Mouse (Mus musculus) intestine, embryonic 16.5 days (tissue): ENCODE results near the gene Tcf3. TPM values are rescaled to one million over a fixed set of nuclear protein-coding genes. Genes with fewer than 3 reads are reported as not detected.

Source experiments
- ATAC-seq: fragments of 200-750 bp; cut with Nextera tagmentation; 2 replicates; pipeline ENCODE4 v1.8.0; 2017; ENCODE audit warnings: moderate TSS enrichment, moderate library complexity
- H3K27ac ChIP-seq: fragments of 300-500 bp; sonication (generic); 2 replicates; pipeline ENCODE4 v1.5.1; 2014; ENCODE audit warnings: mild to moderate bottlenecking, low read length
- H3K27me3 ChIP-seq: fragments of 300-500 bp; sonication (generic); replicated peaks from 2 replicates; pipeline ENCODE4 v1.6.1; 2014; ENCODE audit warnings: low read length, control low read depth, mixed read lengths; ENCODE audit not compliant: control insufficient read depth, insufficient read depth
- H3K36me3 ChIP-seq: fragments of 300-500 bp; sonication (generic); 2 replicates; pipeline ENCODE4 v1.6.1; 2014; ENCODE audit warnings: low read length, control low read depth; ENCODE audit not compliant: control insufficient read depth, insufficient read depth
- H3K4me1 ChIP-seq: fragments of 300-500 bp; sonication (generic); 2 replicates; pipeline ENCODE4 v1.6.1; 2014; ENCODE audit warnings: low read length, control low read depth, mixed read lengths; ENCODE audit not compliant: control insufficient read depth, insufficient read depth
- H3K4me2 ChIP-seq: fragments of 300-500 bp; sonication (generic); 2 replicates; pipeline ENCODE4 v1.6.1; 2014; ENCODE audit warnings: low read depth, low read length, control low read depth
- H3K4me3 ChIP-seq: fragments of 300-500 bp; sonication (generic); 2 replicates; pipeline ENCODE4 v1.5.1; 2014; ENCODE audit warnings: mild to moderate bottlenecking, low read length
- H3K9ac ChIP-seq: fragments of 300-500 bp; sonication (generic); 2 replicates; pipeline ENCODE4 v1.6.1; 2014; ENCODE audit warnings: low read depth, low read length
- H3K9me3 ChIP-seq: fragments of 300-500 bp; sonication (generic); 2 replicates; pipeline ENCODE4 v1.6.1; 2016; ENCODE audit warnings: low read length, control low read depth; ENCODE audit not compliant: control insufficient read depth
- WGBS: fragments of 180-500 bp; shearing (Covaris S2); extraction: QIAGEN DNeasy Blood & Tissue Kit; methylation state at CpG from one replicate; pipeline ENCODE4 v1.1.7; 2014; 5-methylcytosine and 5-hydroxymethylcytosine counted together
- polyA plus RNA-seq: library from polyadenylated mRNA; unstranded; fragments of >200 nt; fragmentation: Nextera tagmentation; extraction: Ambion mirVana; gene quantifications from 2 replicates; pipeline ENCODE4 v1.2.1, GENCODE M21; 2015

Tcf3 gene
- polyA plus RNA-seq, 1 experiment from 2014 or later = 62.9 TPM

DNA sequence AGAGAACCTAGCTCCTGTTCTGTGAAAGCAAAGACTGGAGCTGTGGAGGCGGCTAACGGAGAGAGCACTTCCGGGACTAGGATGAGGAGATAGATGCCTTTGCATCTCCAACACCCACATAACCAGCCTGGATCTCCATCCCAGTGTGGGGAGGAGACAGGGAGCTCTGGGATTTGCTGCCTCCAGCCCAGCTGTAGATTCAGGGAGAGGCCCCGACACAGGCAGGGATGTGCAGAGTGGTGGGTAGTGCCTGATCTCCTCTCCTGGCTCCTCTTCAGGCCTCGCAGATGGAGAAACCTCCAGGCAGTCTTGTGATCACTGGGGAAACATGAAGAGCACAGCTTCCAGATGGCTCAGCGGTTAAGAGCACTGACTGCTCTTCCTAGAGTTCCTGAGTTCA, 60.7 kb downstream of the Tcf3 start:
- WGBS = 89% methylated on average over 6 of the region's 6 CpGs
- Histone ChIP-seq H3K36me3 (no peaks in the 10 kb centered on the region), H3K9me3 (no peaks in the 10 kb centered on the region), H3K4me3 (no peak overlapping the region), H3K27ac (no peak overlapping the region), H3K4me2 (no peak overlapping the region), H3K27me3 (no peaks in the 10 kb centered on the region), H3K4me1 (peaks cover 4% of the 10 kb centered on the region; the same call in 1 of the 2 replicates), H3K9ac (no peak overlapping the region)
- no peak for ATAC-seq

DNA sequence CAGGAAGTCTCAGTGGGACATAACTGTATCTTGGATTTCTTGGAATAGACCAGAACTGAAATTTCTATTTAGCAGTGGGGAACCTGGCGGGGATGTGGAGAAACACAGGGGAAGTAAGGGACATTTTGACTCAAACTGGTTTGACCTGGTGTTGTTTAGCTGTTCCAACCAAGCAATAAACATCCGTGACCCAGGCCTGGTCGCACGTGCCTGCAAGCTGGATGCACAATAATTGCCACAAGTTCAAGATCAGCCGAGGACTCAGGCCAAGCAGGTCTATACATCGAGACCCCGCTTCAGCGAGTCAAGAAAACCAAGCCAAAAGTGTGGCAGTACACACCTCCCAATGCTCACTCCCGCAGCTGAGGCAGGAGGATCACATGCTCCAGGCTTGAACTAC, 61.5 kb downstream of the Tcf3 start:
- Histone ChIP-seq H3K4me2 (peak overlapping the region; percentile 36; the same call in 1 of the 2 replicates), H3K36me3 (no peaks in the 10 kb centered on the region), H3K27me3 (no peaks in the 10 kb centered on the region), H3K4me3 (peak overlapping the region; percentile 21), H3K9me3 (no peaks in the 10 kb centered on the region), H3K9ac (peak overlapping the region; percentile 36; the same call in 1 of the 2 replicates), H3K4me1 (peaks cover 4% of the 10 kb centered on the region; the same call in 1 of the 2 replicates), H3K27ac (no peak overlapping the region)
- WGBS = 52% methylated on average over 9 of the region's 9 CpGs
- no peak for ATAC-seq

DNA sequence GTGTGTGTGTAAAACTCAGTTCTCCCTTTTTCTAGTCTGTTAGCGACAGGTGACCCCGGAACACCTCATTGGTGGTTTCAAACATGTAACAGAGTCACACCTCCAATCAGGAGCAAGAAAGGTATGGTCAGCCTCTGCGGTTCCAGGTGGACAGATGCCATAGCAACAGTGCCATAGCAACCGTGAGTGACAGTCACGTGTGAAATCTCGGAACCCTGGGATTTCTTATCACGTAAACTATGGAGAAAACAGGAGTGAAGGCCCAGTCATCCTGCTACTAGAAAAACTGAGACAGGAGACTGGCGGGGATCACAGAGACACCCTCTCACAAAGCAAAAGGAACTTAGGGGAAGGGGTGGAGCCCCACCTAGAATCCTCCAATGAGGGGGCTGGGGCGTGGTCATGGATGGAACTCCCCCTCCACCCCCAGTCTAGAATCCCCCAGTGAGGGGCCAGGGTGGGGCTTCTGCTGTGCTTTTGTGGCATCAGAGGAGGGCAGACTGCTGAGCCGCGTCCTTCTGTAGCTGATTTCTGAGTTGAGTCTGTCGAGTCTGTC, 62.0 kb downstream of the Tcf3 start:
- peak; percentile 55 for ATAC-seq
- no peaks in the 10 kb centered on the region for H3K36me3 ChIP-seq
- H3K27ac ChIP-seq = no peak overlapping the region
- no peaks in the 10 kb centered on the region for H3K27me3 ChIP-seq
- no peaks in the 10 kb centered on the region for H3K9me3 ChIP-seq
- peak overlapping the region; percentile 36; the same call in 1 of the 2 replicates for H3K9ac ChIP-seq
- H3K4me2 ChIP-seq = peak overlapping the region; percentile 36; the same call in 1 of the 2 replicates
- peaks cover 4% of the 10 kb centered on the region; the same call in 1 of the 2 replicates for H3K4me1 ChIP-seq
- 7% methylated on average over 12 of the region's 12 CpGs for WGBS
- H3K4me3 ChIP-seq = peak overlapping the region; percentile 21

DNA sequence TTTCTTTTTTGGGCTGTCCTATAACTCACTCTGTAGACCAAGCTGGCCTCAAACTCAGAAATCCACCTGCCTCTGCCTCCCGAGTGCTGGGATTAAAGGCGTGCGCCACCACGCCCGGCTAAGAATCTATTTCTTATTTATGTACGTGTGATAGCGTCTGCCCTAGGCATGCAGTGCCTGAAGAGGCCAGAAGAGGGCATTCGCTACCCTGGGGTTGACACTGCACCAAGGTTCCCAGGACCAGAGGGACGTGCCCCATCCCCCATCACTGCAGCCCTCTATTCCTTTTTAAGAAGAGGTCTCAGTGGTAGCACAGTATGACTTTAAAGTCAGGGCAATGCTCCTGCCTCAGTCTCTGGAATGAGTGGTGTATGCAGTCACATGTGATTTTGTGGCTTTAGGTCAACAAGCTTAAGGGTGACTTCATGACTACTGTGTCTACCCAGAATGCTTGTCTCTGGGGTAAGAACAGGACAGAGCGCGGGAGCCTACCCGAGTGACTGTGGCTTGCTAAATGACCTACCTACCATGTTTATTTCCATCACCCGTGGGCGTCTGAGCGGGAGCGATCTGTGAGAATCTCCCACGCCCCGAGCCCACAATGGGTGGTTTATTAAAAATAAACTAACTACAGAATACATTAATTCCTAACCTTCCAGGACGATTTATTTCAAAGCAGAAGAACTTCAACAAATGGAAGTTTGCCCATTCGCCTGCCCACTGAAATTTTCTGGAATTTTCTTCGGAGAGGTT, 63.3 kb downstream of the Tcf3 start:
- ATAC-seq = no peak
- Histone ChIP-seq H3K27me3 (no peaks in the 10 kb centered on the region), H3K36me3 (no peaks in the 10 kb centered on the region), H3K4me1 (peaks cover 4% of the 10 kb centered on the region; the same call in 1 of the 2 replicates), H3K4me2 (no peak overlapping the region), H3K9me3 (no peaks in the 10 kb centered on the region), H3K4me3 (no peak overlapping the region), H3K9ac (no peak overlapping the region), H3K27ac (no peak overlapping the region)
- WGBS = 77% methylated on average over 21 of the region's 21 CpGs

DNA sequence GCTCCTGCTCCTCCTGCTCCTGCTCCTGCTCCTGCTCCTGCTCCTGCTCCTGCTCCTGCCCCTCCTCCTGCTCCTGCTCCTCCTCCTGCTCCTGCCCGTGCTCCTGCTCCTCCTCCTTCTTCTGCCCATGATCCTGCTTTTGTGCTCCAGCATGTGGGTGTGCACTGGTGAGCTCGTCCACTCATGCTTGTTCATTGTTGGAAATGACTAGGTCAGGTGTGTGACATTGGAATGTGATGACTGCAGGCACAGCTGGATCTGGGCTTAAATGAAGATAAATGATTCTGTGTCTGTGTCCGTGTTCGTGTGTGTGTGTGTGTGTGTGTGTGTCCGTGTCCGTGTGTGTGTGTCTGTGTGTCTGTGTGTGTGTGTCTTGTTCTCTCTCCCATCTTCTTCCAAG, 65.1 kb downstream of the Tcf3 start:
- H3K4me2 ChIP-seq = no peak overlapping the region
- ATAC-seq = no peak
- 89% methylated on average over 6 of the region's 6 CpGs for WGBS
- no peak overlapping the region for H3K9ac ChIP-seq
- H3K27ac ChIP-seq = no peak overlapping the region
- no peaks in the 10 kb centered on the region for H3K9me3 ChIP-seq
- no peak overlapping the region for H3K4me3 ChIP-seq
- no peaks in the 10 kb centered on the region for H3K36me3 ChIP-seq
- peaks cover 4% of the 10 kb centered on the region; the same call in 1 of the 2 replicates for H3K4me1 ChIP-seq
- 0 out of 2 replicates have a peak, but pooled peaks cover 4% of the 10 kb centered on the region for H3K27me3 ChIP-seq

DNA sequence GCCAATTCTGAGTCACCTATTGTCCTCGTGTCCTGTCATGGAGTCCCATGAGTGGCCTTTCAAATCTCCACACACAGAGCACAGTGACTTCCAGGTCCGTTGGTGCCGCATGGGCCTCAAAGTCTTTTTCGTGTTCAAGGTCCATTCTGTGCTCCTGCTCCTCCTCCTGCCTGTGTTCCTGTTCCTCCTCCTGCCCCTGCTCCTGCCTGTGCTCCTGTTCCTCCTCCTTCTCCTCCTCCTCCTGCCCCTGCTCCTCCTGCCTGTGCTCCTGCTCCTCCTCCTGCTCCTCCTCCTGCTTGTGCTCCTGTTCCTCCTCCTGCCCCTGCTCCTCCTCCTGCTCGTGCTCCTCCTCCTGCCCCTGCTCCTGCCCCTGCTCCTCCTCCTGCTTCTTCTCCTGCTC, 65.5 kb downstream of the Tcf3 start:
- Histone ChIP-seq H3K9me3 (no peaks in the 10 kb centered on the region), H3K27me3 (0 out of 2 replicates have a peak, but pooled peaks cover 4% of the 10 kb centered on the region), H3K27ac (no peak overlapping the region), H3K4me1 (peaks cover 4% of the 10 kb centered on the region; the same call in 1 of the 2 replicates), H3K9ac (no peak overlapping the region), H3K4me2 (no peak overlapping the region), H3K4me3 (no peak overlapping the region), H3K36me3 (no peaks in the 10 kb centered on the region)
- 51% methylated on average over 5 of the region's 5 CpGs for WGBS
- 0 out of 2 replicates have a peak, but pooled peaks have one; percentile 29 for ATAC-seq

DNA sequence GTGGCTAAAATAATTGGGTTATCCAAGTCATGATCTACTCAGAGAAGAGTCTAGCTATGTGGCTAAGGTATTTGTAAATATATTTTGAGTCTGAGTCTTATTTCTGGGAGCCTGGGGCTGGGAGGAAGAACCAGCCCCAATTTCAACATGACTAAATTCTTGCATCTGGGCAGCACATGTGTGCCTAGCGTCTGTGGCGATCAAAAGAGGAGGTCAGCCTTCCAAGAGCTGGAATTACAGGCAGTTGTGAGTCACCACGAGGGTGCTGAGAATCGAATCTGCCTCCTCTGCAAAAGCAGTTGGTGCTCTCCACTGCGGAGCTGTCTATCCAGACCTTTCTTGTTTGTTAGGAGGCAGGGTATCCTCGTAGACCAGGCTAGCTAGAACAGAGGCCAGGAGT, 67.7 kb downstream of the Tcf3 start:
- Histone ChIP-seq H3K4me3 (no peak overlapping the region), H3K4me1 (no peaks in the 10 kb centered on the region), H3K27me3 (0 out of 2 replicates have a peak, but pooled peaks cover 4% of the 10 kb centered on the region), H3K4me2 (no peak overlapping the region), H3K9me3 (no peaks in the 10 kb centered on the region), H3K36me3 (no peaks in the 10 kb centered on the region), H3K27ac (no peak overlapping the region), H3K9ac (no peak overlapping the region)
- ATAC-seq = no peak
- 65% methylated on average over 6 of the region's 6 CpGs for WGBS

DNA sequence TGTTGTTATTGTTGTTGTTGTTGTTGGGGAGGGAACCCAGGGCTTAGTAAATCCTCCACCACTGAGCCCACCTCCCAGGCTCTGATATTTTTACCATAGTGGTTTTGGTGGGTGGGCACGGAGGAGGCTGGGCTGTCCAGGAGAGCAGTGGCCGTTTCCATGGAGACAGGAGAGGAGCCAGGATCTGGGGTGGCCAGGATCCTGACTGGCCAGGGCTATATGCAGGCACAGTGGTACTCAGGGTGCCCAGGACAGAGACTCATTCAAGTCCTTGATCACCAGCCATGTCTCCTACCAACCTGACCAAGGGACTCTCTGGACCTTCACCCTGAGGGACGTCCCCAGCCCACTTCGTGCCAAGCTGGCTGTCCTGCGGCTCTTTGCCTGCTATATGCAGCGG, 69.7 kb downstream of the Tcf3 start:
- 47% methylated on average over 6 of the region's 6 CpGs for WGBS
- ATAC-seq = no peak

More for the DNA sequence above, 69.7 kb downstream of the Tcf3 start:
- Histone ChIP-seq H3K4me2 (no peak overlapping the region), H3K4me1 (no peaks in the 10 kb centered on the region), H3K36me3 (no peaks in the 10 kb centered on the region), H3K9ac (no peak overlapping the region), H3K9me3 (no peaks in the 10 kb centered on the region), H3K27me3 (peaks cover 7% of the 10 kb centered on the region; the same call in 1 of the 2 replicates), H3K4me3 (no peak overlapping the region), H3K27ac (no peak overlapping the region)
